Mouse (Mus musculus) ES-E14 (cell line): ENCODE data around the gene Zranb3. TPM values are rescaled to one million over a fixed set of nuclear protein-coding genes. Genes with fewer than 3 reads are reported as not detected.

ENCODE experiments used
- DNase-seq: peaks from one replicate; pipeline ENCODE4 v3.0.0-alpha.2; 2013; ENCODE audit warnings: low read depth, low spot score
- H3K27ac ChIP-seq: 2 replicates; pipeline ENCODE4 v1.5.1; 2012; ENCODE audit warnings: low read depth, mild to moderate bottlenecking, low read length, moderate library complexity, mixed read lengths; ENCODE audit not compliant: poor library complexity, insufficient read depth, severe bottlenecking
- H3K36me3 ChIP-seq: 2 replicates; pipeline ENCODE4 v1.6.1; 2012; ENCODE audit warnings: mild to moderate bottlenecking, low read length, moderate library complexity, mixed read lengths; ENCODE audit not compliant: control insufficient read depth, poor library complexity, insufficient read depth, severe bottlenecking
- H3K4me1 ChIP-seq, 2 experiments: fragments of 150-350 bp in 1 of 2; sonication (generic) in 1 of 2; 2 replicates each; pipeline ENCODE4 v1.6.1; 2012; ENCODE audit warnings: low read length in 2 of 2, mild to moderate bottlenecking in 1 of 2, mixed read lengths in 1 of 2; ENCODE audit not compliant: control insufficient read depth in 2 of 2, insufficient read depth in 2 of 2, poor library complexity in 1 of 2
- H3K4me3 ChIP-seq, 2 experiments: fragments of 150-350 bp in 1 of 2; sonication (generic) in 1 of 2; 2 replicates each; pipeline ENCODE4 v1.5.1; 2012; ENCODE audit warnings: low read length in 2 of 2, low read depth in 1 of 2, mild to moderate bottlenecking in 1 of 2, mixed read lengths in 1 of 2; ENCODE audit not compliant: insufficient read depth in 1 of 2, poor library complexity in 1 of 2, severe bottlenecking in 1 of 2
- H3K9ac ChIP-seq: 2 replicates; pipeline ENCODE4 v1.6.1; 2012; ENCODE audit warnings: low read depth, mild to moderate bottlenecking, low read length, mixed read lengths; ENCODE audit not compliant: poor library complexity, insufficient read depth, severe bottlenecking
- H3K9me3 ChIP-seq: fragments of 150-350 bp; sonication (generic); 2 replicates; pipeline ENCODE4 v1.6.1; 2012; ENCODE audit warnings: low read depth, mild to moderate bottlenecking, low read length; ENCODE audit not compliant: control insufficient read depth, insufficient read depth
- CHD2 ChIP-seq: IDR thresholded peaks from 2 replicates; pipeline ENCODE4 v1.6.1; 2014; ENCODE audit warnings: mild to moderate bottlenecking, low read depth, low read length, inconsistent platforms
- HCFC1 ChIP-seq: IDR thresholded peaks from 2 replicates; pipeline ENCODE4 v1.6.1; 2012; ENCODE audit warnings: low read length, inconsistent platforms, borderline replicate concordance; ENCODE audit not compliant: insufficient read depth
- MAFK ChIP-seq: IDR thresholded peaks from 2 replicates; pipeline ENCODE4 v1.6.1; 2014; ENCODE audit warnings: mild to moderate bottlenecking, low read depth, low read length, inconsistent platforms; ENCODE audit not compliant: insufficient read depth
- ZC3H11A ChIP-seq: IDR thresholded peaks from 2 replicates; pipeline ENCODE4 v1.6.1; 2012; ENCODE audit warnings: low read depth, mild to moderate bottlenecking, inconsistent platforms, low read length, borderline replicate concordance
- ZNF384 ChIP-seq: IDR thresholded peaks from 2 replicates; pipeline ENCODE4 v1.6.1; 2012; ENCODE audit warnings: low read depth, low read length, inconsistent platforms
- in situ Hi-C, 2 experiments: fragments of 600-800 bp; cut with MboI; formaldehyde crosslinking; loops; one replicate each; pipeline ENCODE4 v1.15.1; 2025; ENCODE audit warnings: low sequenced_read_pairs in 2 of 2, inconsistent platforms in 1 of 2; ENCODE audit not compliant: unreplicated experiment in 2 of 2
- total RNA-seq: library from RNA; depleted of rRNA; stranded (reverse); fragments of 300-350 nt; gene quantifications from 2 replicates; pipeline ENCODE4 v1.2.3, GENCODE M21; 2012

The Zranb3 gene
- total RNA-seq, 1 experiment, result 19.2 TPM

- H3K9me3 ChIP-seq, result no peaks in the 10 kb centered on the region
- 0 out of 2 replicates have a peak, but pooled peaks cover 2% of the 10 kb centered on the region for H3K36me3 ChIP-seq
- in situ Hi-C loops, result no loop called here
- H3K4me3 ChIP-seq, result no peak overlapping the region
- H3K4me1 ChIP-seq, result no peaks in the 10 kb centered on the region
- no peak for DNase-seq
- no peak overlapping the region for H3K27ac ChIP-seq
- TF ChIP-seq ZNF384, result no peak
- H3K9ac ChIP-seq, result no peak overlapping the region
These were observed 119.4 kb downstream of the Zranb3 start for GRCm38 (mm10) chr1:127983274-127983993.

- no peaks in the 10 kb centered on the region for H3K9me3 ChIP-seq
- H3K4me1 ChIP-seq, result no peaks in the 10 kb centered on the region
- DNase-seq, result no peak
- H3K27ac ChIP-seq, result no peak overlapping the region
- in situ Hi-C loops, result no loop called here
- no peak overlapping the region for H3K9ac ChIP-seq
- no peak for TF ChIP-seq HCFC1
- H3K36me3 ChIP-seq, result no peaks in the 10 kb centered on the region
- H3K4me3 ChIP-seq, result no peak overlapping the region
These were observed 120.6 kb downstream of the Zranb3 start for GRCm38 (mm10) chr1:127982268-127982667.

- DNase-seq, result no peak
- in situ Hi-C loops, result no loop called here
- TF ChIP-seq ZC3H11A (no peak), CHD2 (no peak), MAFK (no peak), HCFC1 (no peak)
- H3K9me3 ChIP-seq, result no peaks in the 10 kb centered on the region
- H3K4me1 ChIP-seq, result no peaks in the 10 kb centered on the region
- H3K27ac ChIP-seq, result no peak overlapping the region
- no peaks in the 10 kb centered on the region; the same call in 1 of the 2 replicates for H3K36me3 ChIP-seq
- no peak overlapping the region for H3K4me3 ChIP-seq
- H3K9ac ChIP-seq, result no peak overlapping the region
These were observed 121.8 kb downstream of the Zranb3 start for GRCm38 (mm10) chr1:127980911-127981559.

- Histone ChIP-seq H3K27ac (no peak overlapping the region), H3K36me3 (peaks cover 2% of the 10 kb centered on the region; the same call in 1 of the 2 replicates), H3K4me1 (no peaks in the 10 kb centered on the region), H3K9ac (no peak overlapping the region), H3K4me3 (no peak overlapping the region), H3K9me3 (no peaks in the 10 kb centered on the region)
- no peak for DNase-seq
- in situ Hi-C loops, result no loop called here
- TF ChIP-seq MAFK, result no peak
- TF ChIP-seq HCFC1, result no peak
- TF ChIP-seq ZC3H11A, result no peak
- no peak for TF ChIP-seq ZNF384
- no peak for TF ChIP-seq CHD2
These were observed 124.7 kb downstream of the Zranb3 start for GRCm38 (mm10) chr1:127978125-127978524.

- TF ChIP-seq HCFC1 (no peak), MAFK (no peak), CHD2 (no peak), ZNF384 (no peak), ZC3H11A (no peak)
- in situ Hi-C loops, result no loop called here
- DNase-seq, result no peak
- Histone ChIP-seq H3K27ac (no peak overlapping the region), H3K9ac (no peak overlapping the region), H3K36me3 (peaks cover 5% of the 10 kb centered on the region), H3K4me3 (no peak overlapping the region), H3K9me3 (no peaks in the 10 kb centered on the region), H3K4me1 (no peaks in the 10 kb centered on the region)
These were observed 126.7 kb downstream of the Zranb3 start for GRCm38 (mm10) chr1:127976106-127976505.
